In the genomic region with DNA sequence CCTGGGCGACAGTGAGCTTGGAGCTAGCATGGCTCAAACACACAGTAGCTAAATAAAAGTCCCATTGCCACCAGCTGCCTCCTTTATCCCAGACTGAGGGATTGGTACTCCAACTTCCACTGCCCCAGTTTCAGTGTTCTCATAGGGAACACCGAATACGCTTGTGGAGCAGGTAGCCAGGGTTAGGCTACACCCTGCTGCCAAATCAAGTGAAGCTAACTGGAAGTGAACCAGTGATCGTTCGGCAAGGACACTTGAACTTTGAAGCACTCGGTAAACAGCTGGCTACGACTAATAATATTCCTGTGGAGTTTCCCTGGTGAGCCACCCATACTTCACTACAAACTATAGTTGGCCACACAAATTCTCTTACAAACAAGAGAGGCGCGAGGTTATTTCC, we compare ENCODE assay signal across 8 mouse cellular contexts. TPM values are rescaled to one million over a fixed set of nuclear protein-coding genes. Genes with fewer than 3 reads are reported as not detected.
DNase-seq lines count a peak whose midpoint lies in the region; ATAC-seq and TF ChIP-seq lines count a peak whose summit lies in the region.

No protein-coding gene starts in this region.

- H3K27ac ChIP-seq in embryonic facial prominence, embryonic 13.5 days, result no peak overlapping the region
- peak overlapping the region; percentile 43 for H3K27ac ChIP-seq in kidney, adult 2 months (ENCODE audit: insufficient read depth, low read depth, low read length)

- H3K27me3 ChIP-seq in embryonic facial prominence, embryonic 13.5 days, result no peaks in the 10 kb centered on the region
- no peaks in the 10 kb centered on the region for H3K27me3 ChIP-seq in kidney, adult 2 months (replicated peaks; ENCODE audit: control insufficient read depth, insufficient read depth, low read length)

- H3K4me2 ChIP-seq in embryonic facial prominence, embryonic 13.5 days, result peak overlapping the region; percentile 82

- 90% methylated on average over 9 of the region's 9 CpGs for WGBS in embryonic facial prominence, embryonic 13.5 days
- 35% methylated on average over 9 of the region's 9 CpGs for WGBS in kidney, adult 2 months

- TF ChIP-seq CTCF in kidney, adult 2 months (conservative IDR thresholded peaks at IDR 0.05; ENCODE audit: insufficient read depth, insufficient read length, low read depth, low read length), result 0 out of 2 replicates have a peak, but pooled peaks have one; percentile 5

- peak; percentile 30 for DNase-seq in adrenal gland, postnatal 10 days
- DNase-seq in adrenal gland, adult 8-10 months, result no peak
- peak; percentile 68 for DNase-seq in kidney, adult 2 months
- DNase-seq in lung, postnatal 25 days (ENCODE audit: low spot score), result peak; percentile 77
- DNase-seq in thymus, postnatal 14 days, result no peak
- DNase-seq in spleen, adult 12 weeks (ENCODE audit: low spot score), result no peak
- DNase-seq in urinary bladder, postnatal 14 days (ENCODE audit: low spot score), result no peak

- no peaks in the 10 kb centered on the region for H3K9me3 ChIP-seq in embryonic facial prominence, embryonic 13.5 days

- ATAC-seq in embryonic facial prominence, embryonic 13.5 days (ENCODE audit: insufficient number of reproducible peaks, insufficient read depth, low FRiP score, low TSS enrichment, low read depth), result no peak

- H3K4me3 ChIP-seq in embryonic facial prominence, embryonic 13.5 days, result peak overlapping the region; percentile 97
- H3K4me3 ChIP-seq in kidney, adult 2 months (ENCODE audit: insufficient read depth, low read depth, low read length), result peak overlapping the region; percentile 47

- H3K9ac ChIP-seq in embryonic facial prominence, embryonic 13.5 days, result peak overlapping the region; percentile 93

- no peak for TF ChIP-seq POLR2A in kidney, adult 2 months (IDR thresholded peaks at IDR 0.05; ENCODE audit: low read depth, low read length)

- H3K36me3 ChIP-seq in embryonic facial prominence, embryonic 13.5 days, result no peaks in the 10 kb centered on the region
- no peaks in the 10 kb centered on the region for H3K36me3 ChIP-seq in kidney, adult 2 months (ENCODE audit: control insufficient read depth, insufficient read depth, low read length)

- peaks cover 12% of the 10 kb centered on the region for H3K4me1 ChIP-seq in embryonic facial prominence, embryonic 13.5 days
- H3K4me1 ChIP-seq in kidney, adult 2 months (ENCODE audit: control insufficient read depth, insufficient read depth, low read length), result peaks cover 30% of the 10 kb centered on the region

RNA-seq across cellular contexts. Expression of a gene that starts 1.6 kb away (rescaled TPM):
- total RNA-seq in adrenal gland, postnatal 10 days (2021), result 10 to 100 TPM; 18.7 to 19.8 TPM
- total RNA-seq in adrenal gland, adult 8-10 months (2022), result 10 to 100 TPM; 12.8 to 17.6 (median 15.5) TPM
- polyA plus RNA-seq in embryonic facial prominence, embryonic 13.5 days (2015; fragmentation: Nextera tagmentation; extraction: Ambion mirVana), result 38.5 and 38.9 TPM in 2 replicates
- polyA plus RNA-seq in kidney, adult 2 months (2012; rRNA removed), result 6.8 and 8.6 TPM in 2 replicates

Comparison
In these comparisons a context has a peak if more than half of its experiments do, and no peak if none do; other contexts are left out.
1. DNase-seq: peak in adrenal gland, postnatal 10 days (single experiment), kidney, adult 2 months (single experiment) and lung, postnatal 25 days (single experiment); none in adrenal gland, adult 8-10 months (single experiment), thymus, postnatal 14 days (single experiment), spleen, adult 12 weeks (single experiment) and urinary bladder, postnatal 14 days (single experiment).